Mouse (Mus musculus): ENCODE measurements at regions not wholly inside any gene's neighbourhood (a gene's known extent, or its start where the extent isn't known, plus 50 kb on each side); places are given as distances from the start of the nearest gene placed in this dataset.

- Histone ChIP-seq H3K36me3 (ENCODE audit: control insufficient read depth, insufficient read depth, low read length) (no peaks in the 10 kb centered on the region), H3K27ac (ENCODE audit: low read length) (no peak overlapping the region), H3K4me1 (replicated peaks; ENCODE audit: control insufficient read depth, insufficient read depth, low read length) (peaks cover 13% of the 10 kb centered on the region), H3K9ac (ENCODE audit: low read length) (no peak overlapping the region), H3K4me2 (ENCODE audit: low read depth, low read length) (no peak overlapping the region), H3K27me3 (ENCODE audit: control insufficient read depth, insufficient read depth, low read depth, low read length) (no peaks in the 10 kb centered on the region), H3K4me3 (ENCODE audit: low read length) (no peak overlapping the region), H3K9me3 (ENCODE audit: control insufficient read depth, low read length) (no peaks in the 10 kb centered on the region)
- 60% methylated on average over 3 of the region's 3 CpGs for whole genome bisulfite sequencing
- ATAC-seq (ENCODE audit: low read depth): no peak
Measured at GRCm38 (mm10) chr14:25239335-25239960, 219.5 kb upstream of the Zmiz1 start.

- no peak overlapping the region for H3K4me2 ChIP-seq (ENCODE audit: low read depth, low read length)
- ATAC-seq (ENCODE audit: low read depth): no peak
- H3K9ac ChIP-seq (ENCODE audit: low read length): no peak overlapping the region
- H3K27me3 ChIP-seq (ENCODE audit: control insufficient read depth, insufficient read depth, low read depth, low read length): no peaks in the 10 kb centered on the region
- H3K27ac ChIP-seq (ENCODE audit: low read length): no peak overlapping the region
- H3K36me3 ChIP-seq (ENCODE audit: control insufficient read depth, insufficient read depth, low read length): no peaks in the 10 kb centered on the region
- no peaks in the 10 kb centered on the region for H3K9me3 ChIP-seq (ENCODE audit: control insufficient read depth, low read length)
- H3K4me1 ChIP-seq (replicated peaks; ENCODE audit: control insufficient read depth, insufficient read depth, low read length): peaks cover 13% of the 10 kb centered on the region
- 45% methylated on average over 5 of the region's 5 CpGs for WGBS
- no peak overlapping the region for H3K4me3 ChIP-seq (ENCODE audit: low read length)
Measured at GRCm38 (mm10) chr14:25242753-25243152, 216.2 kb upstream of the Zmiz1 start.

- H3K9ac ChIP-seq (ENCODE audit: low read length): no peak overlapping the region; the same call in 1 of the 2 replicates
- 0 out of 2 replicates have a peak overlapping the region, but pooled peaks have one; percentile 6 for H3K4me2 ChIP-seq (ENCODE audit: low read depth, low read length)
- peaks cover 13% of the 10 kb centered on the region for H3K4me1 ChIP-seq (replicated peaks; ENCODE audit: control insufficient read depth, insufficient read depth, low read length)
- ATAC-seq (ENCODE audit: low read depth): peak; percentile 55; the same call in 1 of the 2 replicates
- H3K27me3 ChIP-seq (ENCODE audit: control insufficient read depth, insufficient read depth, low read depth, low read length): no peaks in the 10 kb centered on the region
- no peak overlapping the region for H3K4me3 ChIP-seq (ENCODE audit: low read length)
- H3K9me3 ChIP-seq (ENCODE audit: control insufficient read depth, low read length): no peaks in the 10 kb centered on the region
- H3K36me3 ChIP-seq (ENCODE audit: control insufficient read depth, insufficient read depth, low read length): no peaks in the 10 kb centered on the region
- WGBS: 2% methylated on average over 4 of the region's 4 CpGs
- H3K27ac ChIP-seq (ENCODE audit: low read length): 0 out of 2 replicates have a peak overlapping the region, but pooled peaks have one; percentile 0
Measured at GRCm38 (mm10) chr14:25243289-25243688, 215.7 kb upstream of the Zmiz1 start.

GRCm38 (mm10) chr14:25243698-25244097 lies 215.3 kb upstream of the Zmiz1 start:
- WGBS: 45% methylated on average over 5 of the region's 5 CpGs
- ATAC-seq (ENCODE audit: low read depth): 0 out of 2 replicates have a peak, but pooled peaks have one; percentile 19
- H3K4me2 ChIP-seq (ENCODE audit: low read depth, low read length): 0 out of 2 replicates have a peak overlapping the region, but pooled peaks have one; percentile 6
- no peaks in the 10 kb centered on the region for H3K27me3 ChIP-seq (ENCODE audit: control insufficient read depth, insufficient read depth, low read depth, low read length)
- H3K36me3 ChIP-seq (ENCODE audit: control insufficient read depth, insufficient read depth, low read length): no peaks in the 10 kb centered on the region
- H3K9me3 ChIP-seq (ENCODE audit: control insufficient read depth, low read length): no peaks in the 10 kb centered on the region
- peaks cover 13% of the 10 kb centered on the region for H3K4me1 ChIP-seq (replicated peaks; ENCODE audit: control insufficient read depth, insufficient read depth, low read length)
- 0 out of 2 replicates have a peak overlapping the region, but pooled peaks have one; percentile 0 for H3K27ac ChIP-seq (ENCODE audit: low read length)
- no peak overlapping the region for H3K4me3 ChIP-seq (ENCODE audit: low read length)
- no peak overlapping the region; the same call in 1 of the 2 replicates for H3K9ac ChIP-seq (ENCODE audit: low read length)

GRCm38 (mm10) chr14:25244841-25245240 lies 214.1 kb upstream of the Zmiz1 start:
- no peaks in the 10 kb centered on the region for H3K27me3 ChIP-seq (ENCODE audit: control insufficient read depth, insufficient read depth, low read depth, low read length)
- H3K27ac ChIP-seq (ENCODE audit: low read length): no peak overlapping the region
- WGBS: 92% methylated on average over 6 of the region's 6 CpGs
- no peaks in the 10 kb centered on the region for H3K9me3 ChIP-seq (ENCODE audit: control insufficient read depth, low read length)
- no peak overlapping the region for H3K4me2 ChIP-seq (ENCODE audit: low read depth, low read length)
- ATAC-seq (ENCODE audit: low read depth): no peak
- H3K4me1 ChIP-seq (replicated peaks; ENCODE audit: control insufficient read depth, insufficient read depth, low read length): peaks cover 13% of the 10 kb centered on the region
- no peak overlapping the region for H3K4me3 ChIP-seq (ENCODE audit: low read length)
- no peak overlapping the region for H3K9ac ChIP-seq (ENCODE audit: low read length)
- H3K36me3 ChIP-seq (ENCODE audit: control insufficient read depth, insufficient read depth, low read length): no peaks in the 10 kb centered on the region

- Histone ChIP-seq H3K27ac (ENCODE audit: low read length) (no peak overlapping the region), H3K27me3 (ENCODE audit: control insufficient read depth, insufficient read depth, low read depth, low read length) (no peaks in the 10 kb centered on the region), H3K9me3 (ENCODE audit: control insufficient read depth, low read length) (no peaks in the 10 kb centered on the region), H3K4me2 (ENCODE audit: low read depth, low read length) (no peak overlapping the region), H3K4me1 (replicated peaks; ENCODE audit: control insufficient read depth, insufficient read depth, low read length) (peaks cover 13% of the 10 kb centered on the region), H3K9ac (ENCODE audit: low read length) (no peak overlapping the region), H3K36me3 (ENCODE audit: control insufficient read depth, insufficient read depth, low read length) (no peaks in the 10 kb centered on the region), H3K4me3 (ENCODE audit: low read length) (no peak overlapping the region)
- ATAC-seq (ENCODE audit: low read depth): 0 out of 2 replicates have a peak, but pooled peaks have one; percentile 37
- 59% methylated on average over 4 of the region's 4 CpGs for WGBS
Measured at GRCm38 (mm10) chr14:25245691-25246090, 213.3 kb upstream of the Zmiz1 start.

GRCm38 (mm10) chr14:25248941-25249340 lies 210.0 kb upstream of the Zmiz1 start:
- Histone ChIP-seq H3K4me3 (ENCODE audit: low read length) (no peak overlapping the region), H3K4me2 (ENCODE audit: low read depth, low read length) (no peak overlapping the region), H3K27me3 (ENCODE audit: control insufficient read depth, insufficient read depth, low read depth, low read length) (no peaks in the 10 kb centered on the region), H3K9ac (ENCODE audit: low read length) (no peak overlapping the region), H3K4me1 (replicated peaks; ENCODE audit: control insufficient read depth, insufficient read depth, low read length) (peaks cover under 1% of the 10 kb centered on the region), H3K9me3 (ENCODE audit: control insufficient read depth, low read length) (no peaks in the 10 kb centered on the region), H3K36me3 (ENCODE audit: control insufficient read depth, insufficient read depth, low read length) (no peaks in the 10 kb centered on the region), H3K27ac (ENCODE audit: low read length) (no peak overlapping the region)
- 86% methylated on average over 3 of the region's 3 CpGs for WGBS
- no peak for ATAC-seq (ENCODE audit: low read depth)

- no peak overlapping the region for H3K9ac ChIP-seq (ENCODE audit: low read length)
- H3K27me3 ChIP-seq (ENCODE audit: control insufficient read depth, insufficient read depth, low read depth, low read length): no peaks in the 10 kb centered on the region
- H3K9me3 ChIP-seq (ENCODE audit: control insufficient read depth, low read length): no peaks in the 10 kb centered on the region
- H3K4me2 ChIP-seq (ENCODE audit: low read depth, low read length): no peak overlapping the region
- ATAC-seq (ENCODE audit: low read depth): no peak
- H3K4me1 ChIP-seq (replicated peaks; ENCODE audit: control insufficient read depth, insufficient read depth, low read length): no peaks in the 10 kb centered on the region
- no peak overlapping the region for H3K4me3 ChIP-seq (ENCODE audit: low read length)
- H3K36me3 ChIP-seq (ENCODE audit: control insufficient read depth, insufficient read depth, low read length): no peaks in the 10 kb centered on the region
- WGBS: 88% methylated on average over 15 of the region's 15 CpGs
- no peak overlapping the region for H3K27ac ChIP-seq (ENCODE audit: low read length)
Measured at GRCm38 (mm10) chr14:25253016-25253850, 205.8 kb upstream of the Zmiz1 start.

GRCm38 (mm10) chr14:25263121-25263520 lies 195.9 kb upstream of the Zmiz1 start:
- Histone ChIP-seq H3K27ac (ENCODE audit: low read length) (no peak overlapping the region), H3K27me3 (ENCODE audit: control insufficient read depth, insufficient read depth, low read depth, low read length) (no peaks in the 10 kb centered on the region), H3K4me2 (ENCODE audit: low read depth, low read length) (no peak overlapping the region), H3K4me3 (ENCODE audit: low read length) (no peak overlapping the region), H3K36me3 (ENCODE audit: control insufficient read depth, insufficient read depth, low read length) (no peaks in the 10 kb centered on the region), H3K9ac (ENCODE audit: low read length) (no peak overlapping the region), H3K9me3 (ENCODE audit: control insufficient read depth, low read length) (no peaks in the 10 kb centered on the region), H3K4me1 (replicated peaks; ENCODE audit: control insufficient read depth, insufficient read depth, low read length) (peaks cover 8% of the 10 kb centered on the region; the same call in 1 of the 2 replicates)
- WGBS: 84% methylated on average over 1 of the region's 1 CpGs
- ATAC-seq (ENCODE audit: low read depth): no peak
